Mouse (Mus musculus): ENCODE data around the gene Ifitm3.

Ifitm3 gene

GRCm38 (mm10) chr7:140962733-140963132, 47.8 kb downstream of the Ifitm3 start:
- DNase-seq (ENCODE audit: low read depth, low spot score), result no peak

GRCm38 (mm10) chr7:140961416-140961815, 49.2 kb downstream of the Ifitm3 start:
- no peak for DNase-seq (ENCODE audit: low read depth, low spot score)

- DNase-seq (ENCODE audit: low read depth, low spot score), result no peak
These were observed 50.5 kb downstream of the Ifitm3 start for GRCm38 (mm10) chr7:140960026-140960425.
